Mouse (Mus musculus): ENCODE data around the gene Igf1. TPM values are rescaled to one million over a fixed set of nuclear protein-coding genes. Genes with fewer than 3 reads are reported as not detected.

The Igf1 gene
- polyA plus RNA-seq, 1 experiment, result 4.1 TPM

DNA sequence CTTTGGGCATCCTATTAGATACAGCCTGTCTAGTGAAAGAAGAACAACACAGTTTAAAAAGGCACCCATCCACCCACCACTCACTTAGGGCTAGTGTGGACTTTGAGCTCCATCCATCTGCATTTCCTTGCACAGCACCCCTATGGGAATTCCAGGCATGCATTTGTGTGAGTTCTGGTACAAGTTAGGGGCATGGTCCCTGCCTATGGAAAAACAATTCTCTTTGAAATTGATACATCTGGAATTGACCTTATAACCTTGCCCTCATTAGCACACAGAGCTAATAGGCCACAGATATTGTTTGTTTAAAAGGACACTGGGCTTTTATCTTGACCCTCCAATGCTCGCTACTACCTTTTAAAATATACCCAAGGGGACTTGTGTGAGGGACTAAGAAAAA, 11.6 kb downstream of the Igf1 start:
- TF ChIP-seq CTCF (IDR thresholded peaks at IDR 0.05; ENCODE audit: borderline replicate concordance, insufficient read depth, low read depth, low read length) (no peak), POLR2A (IDR thresholded peaks at IDR 0.05; ENCODE audit: borderline replicate concordance, insufficient read depth, low read length) (no peak)
- WGBS, result 76% methylated on average over 1 of the region's 1 CpGs
- no peaks in the 10 kb centered on the region for H3K4me1 ChIP-seq (ENCODE audit: control insufficient read depth, insufficient read depth, low read length)

DNA sequence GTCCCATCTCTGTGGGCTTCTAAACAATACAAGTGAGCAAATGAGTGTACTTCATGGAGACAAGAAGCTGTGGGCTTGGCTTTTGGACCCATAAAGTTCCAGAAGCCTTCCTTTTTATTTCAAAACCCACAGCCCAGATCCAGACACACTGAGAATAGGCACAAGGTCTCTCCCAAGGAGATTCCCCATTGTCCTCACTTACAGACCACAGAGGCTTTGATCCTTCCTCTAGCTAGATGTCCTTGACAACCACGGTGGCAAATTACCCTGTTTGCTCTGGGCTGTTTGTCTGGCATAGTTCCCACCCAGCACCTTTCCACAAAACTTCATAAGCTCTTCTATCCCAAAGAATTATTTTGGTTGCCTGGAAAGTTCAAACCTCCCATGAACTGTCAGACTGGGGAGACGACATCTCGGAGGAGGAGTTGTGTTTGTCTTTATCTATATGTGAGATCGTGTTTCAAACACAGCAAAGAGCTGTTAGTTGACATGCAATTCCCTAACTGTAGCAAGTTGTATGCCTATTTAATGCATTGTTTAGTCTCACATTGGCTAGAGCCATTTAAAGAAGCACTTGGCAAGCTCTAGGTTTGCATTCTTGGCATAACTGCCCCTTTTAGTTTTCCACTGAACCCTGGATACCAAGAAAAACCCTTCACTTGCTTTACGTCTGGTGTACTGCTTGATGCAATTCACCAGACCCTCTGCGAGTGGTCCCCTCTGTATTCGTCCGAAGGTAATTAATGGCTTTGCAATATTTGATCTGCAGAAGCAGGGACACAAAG, 14.0 kb downstream of the Igf1 start:
- Histone ChIP-seq H3K27me3 (ENCODE audit: control insufficient read depth, insufficient read depth, low read length) (no peaks in the 10 kb centered on the region), H3K4me1 (ENCODE audit: control insufficient read depth, insufficient read depth, low read length) (no peaks in the 10 kb centered on the region), H3K4me3 (replicated peaks; ENCODE audit: insufficient read depth, low read depth, low read length) (no peak overlapping the region), H3K27ac (ENCODE audit: insufficient read depth, low read length) (no peak overlapping the region)
- TF ChIP-seq CTCF (IDR thresholded peaks at IDR 0.05; ENCODE audit: borderline replicate concordance, insufficient read depth, low read depth, low read length) (no peak), POLR2A (IDR thresholded peaks at IDR 0.05; ENCODE audit: borderline replicate concordance, insufficient read depth, low read length) (no peak)
- WGBS, result 18% methylated on average over 8 of the region's 8 CpGs
- DNase-seq, result no peak

More for the DNA sequence above, 11.6 kb downstream of the Igf1 start:
- no peak overlapping the region for H3K27ac ChIP-seq (ENCODE audit: insufficient read depth, low read length)
- H3K4me3 ChIP-seq (replicated peaks; ENCODE audit: insufficient read depth, low read depth, low read length), result no peak overlapping the region
- no peaks in the 10 kb centered on the region for H3K27me3 ChIP-seq (ENCODE audit: control insufficient read depth, insufficient read depth, low read length)
- DNase-seq, result no peak

DNA sequence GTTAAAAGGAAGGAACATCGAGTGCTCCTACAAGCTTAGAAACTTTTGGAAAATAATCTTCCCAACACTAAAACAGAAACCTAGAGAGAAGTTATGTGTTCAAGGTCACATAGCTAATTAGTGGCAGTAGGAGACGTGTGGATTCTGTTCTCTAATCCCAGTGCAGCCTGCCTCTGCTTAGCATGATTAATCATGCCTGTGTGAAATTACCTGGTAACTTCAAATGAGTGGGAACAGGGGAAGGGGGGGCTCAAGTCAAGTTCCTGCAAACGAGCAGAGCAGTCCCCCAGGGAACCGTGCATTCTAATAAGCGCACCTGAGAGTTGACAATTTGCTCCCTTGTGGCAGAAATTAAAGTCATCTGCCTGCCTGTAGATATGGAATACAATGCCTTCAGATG, 14.8 kb downstream of the Igf1 start:
- Histone ChIP-seq H3K4me1 (ENCODE audit: control insufficient read depth, insufficient read depth, low read length) (no peaks in the 10 kb centered on the region), H3K4me3 (replicated peaks; ENCODE audit: insufficient read depth, low read depth, low read length) (no peak overlapping the region), H3K27me3 (ENCODE audit: control insufficient read depth, insufficient read depth, low read length) (no peaks in the 10 kb centered on the region), H3K27ac (ENCODE audit: insufficient read depth, low read length) (no peak overlapping the region)
- TF ChIP-seq CTCF (IDR thresholded peaks at IDR 0.05; ENCODE audit: borderline replicate concordance, insufficient read depth, low read depth, low read length) (no peak), POLR2A (IDR thresholded peaks at IDR 0.05; ENCODE audit: borderline replicate concordance, insufficient read depth, low read length) (no peak)
- WGBS, result 69% methylated on average over 5 of the region's 5 CpGs
- DNase-seq, result no peak

DNA sequence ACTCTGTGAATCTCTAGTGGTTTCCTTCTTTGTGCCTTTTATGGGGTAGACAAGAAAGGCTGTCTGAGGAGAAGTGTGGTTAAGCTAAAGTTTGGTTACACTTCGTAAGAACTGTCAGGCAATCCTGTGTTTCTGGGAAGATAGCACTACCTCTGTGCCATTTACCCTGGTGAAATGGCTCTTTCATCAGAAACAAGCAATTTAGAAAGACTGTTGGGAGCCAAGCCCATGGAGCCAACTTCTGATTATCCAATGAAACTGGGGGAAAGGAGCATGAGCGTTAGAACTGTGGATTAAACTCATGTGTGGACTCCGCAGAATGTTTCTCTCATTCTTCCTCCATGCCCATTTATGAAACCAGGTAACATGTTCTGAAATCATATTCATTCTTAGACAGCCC, 15.5 kb downstream of the Igf1 start:
- H3K27me3 ChIP-seq (ENCODE audit: control insufficient read depth, insufficient read depth, low read length), result no peaks in the 10 kb centered on the region
- no peak for TF ChIP-seq POLR2A (IDR thresholded peaks at IDR 0.05; ENCODE audit: borderline replicate concordance, insufficient read depth, low read length)
- TF ChIP-seq CTCF (IDR thresholded peaks at IDR 0.05; ENCODE audit: borderline replicate concordance, insufficient read depth, low read depth, low read length), result no peak
- no peaks in the 10 kb centered on the region for H3K4me1 ChIP-seq (ENCODE audit: control insufficient read depth, insufficient read depth, low read length)
- no peak for DNase-seq
- 95% methylated on average over 3 of the region's 3 CpGs for WGBS
- no peak overlapping the region for H3K4me3 ChIP-seq (replicated peaks; ENCODE audit: insufficient read depth, low read depth, low read length)
- no peak overlapping the region for H3K27ac ChIP-seq (ENCODE audit: insufficient read depth, low read length)

DNA sequence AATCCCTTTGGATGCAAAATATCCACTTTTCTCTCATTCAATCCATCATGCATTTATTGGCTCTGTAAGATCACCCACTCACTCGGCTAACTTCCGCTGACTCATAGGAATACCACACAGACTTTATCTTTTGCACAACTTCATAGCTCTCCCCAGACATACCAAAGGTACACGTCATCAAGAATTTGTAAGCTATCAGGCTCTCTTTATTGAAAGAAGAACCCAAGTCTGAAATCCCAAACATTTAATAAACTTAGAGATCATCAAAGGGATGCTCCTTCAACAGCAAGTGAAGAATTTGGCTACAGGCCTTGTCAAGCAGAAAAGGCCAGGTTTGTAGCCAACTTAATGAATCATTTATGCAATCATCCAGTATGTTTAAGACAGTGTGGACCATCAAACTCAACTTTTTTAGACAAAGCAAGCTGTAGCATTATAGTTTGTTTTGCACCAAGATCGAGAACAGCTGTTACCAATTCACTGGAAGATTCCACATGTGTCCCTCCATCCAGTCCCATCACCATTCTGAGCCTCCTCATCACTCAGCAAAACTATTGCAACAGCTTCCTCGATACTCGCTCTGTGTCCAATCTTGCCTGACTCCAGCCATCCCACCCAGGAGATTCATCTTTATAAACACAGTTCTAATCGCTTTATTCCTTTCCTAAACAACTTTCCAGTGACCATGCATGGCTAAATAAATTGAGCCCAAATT, 22.2 kb downstream of the Igf1 start:
- WGBS, result 93% methylated on average over 7 of the region's 7 CpGs

DNA sequence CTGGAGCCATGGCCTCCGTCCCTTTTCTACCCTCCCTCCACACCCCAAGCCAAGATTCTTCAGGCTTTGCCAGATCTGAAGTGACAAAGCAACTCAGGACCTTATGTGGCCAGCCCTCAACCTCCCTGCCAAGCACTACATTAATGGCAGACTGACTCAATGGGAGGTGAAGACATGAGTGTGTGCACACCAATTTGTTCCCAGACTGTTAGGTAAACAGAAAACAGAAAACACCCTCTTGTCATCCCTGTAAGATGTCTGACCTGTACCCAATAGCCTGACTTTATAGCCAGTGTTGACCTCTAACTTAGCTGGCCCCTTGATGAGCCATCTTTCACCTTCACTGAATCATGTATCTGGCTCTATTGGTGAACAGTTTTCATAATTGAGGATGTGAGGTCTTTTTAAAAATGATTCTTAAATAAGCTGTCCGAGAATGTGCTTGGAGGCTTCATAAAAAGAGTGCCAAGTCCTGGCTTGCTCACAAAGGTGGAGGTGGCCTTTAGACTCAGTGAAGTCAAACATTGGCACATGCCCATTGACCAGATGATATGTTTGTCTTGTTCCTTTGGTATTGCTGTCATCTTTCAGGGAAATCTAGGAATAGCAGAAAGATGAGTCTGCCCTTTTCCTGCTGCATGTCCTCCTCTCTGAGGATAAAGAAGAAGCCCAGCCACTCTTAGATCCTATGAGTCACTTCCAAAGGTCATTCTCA, 27.4 kb downstream of the Igf1 start:
- no peaks in the 10 kb centered on the region for H3K4me1 ChIP-seq (ENCODE audit: control insufficient read depth, insufficient read depth, low read length)
- no peak for TF ChIP-seq CTCF (IDR thresholded peaks at IDR 0.05; ENCODE audit: borderline replicate concordance, insufficient read depth, low read depth, low read length)
- no peak for TF ChIP-seq POLR2A (IDR thresholded peaks at IDR 0.05; ENCODE audit: borderline replicate concordance, insufficient read depth, low read length)
- H3K27me3 ChIP-seq (ENCODE audit: control insufficient read depth, insufficient read depth, low read length), result no peaks in the 10 kb centered on the region
- no peak overlapping the region for H3K4me3 ChIP-seq (replicated peaks; ENCODE audit: insufficient read depth, low read depth, low read length)
- no peak for DNase-seq
- no peak overlapping the region for H3K27ac ChIP-seq (ENCODE audit: insufficient read depth, low read length)
- WGBS, result 44% methylated on average over 2 of the region's 2 CpGs

More for the DNA sequence above, 22.2 kb downstream of the Igf1 start:
- Histone ChIP-seq H3K4me3 (replicated peaks; ENCODE audit: insufficient read depth, low read depth, low read length) (no peak overlapping the region), H3K27me3 (ENCODE audit: control insufficient read depth, insufficient read depth, low read length) (no peaks in the 10 kb centered on the region), H3K27ac (ENCODE audit: insufficient read depth, low read length) (no peak overlapping the region), H3K4me1 (ENCODE audit: control insufficient read depth, insufficient read depth, low read length) (no peaks in the 10 kb centered on the region)
- TF ChIP-seq CTCF (IDR thresholded peaks at IDR 0.05; ENCODE audit: borderline replicate concordance, insufficient read depth, low read depth, low read length) (no peak), POLR2A (IDR thresholded peaks at IDR 0.05; ENCODE audit: borderline replicate concordance, insufficient read depth, low read length) (no peak)
- no peak for DNase-seq

DNA sequence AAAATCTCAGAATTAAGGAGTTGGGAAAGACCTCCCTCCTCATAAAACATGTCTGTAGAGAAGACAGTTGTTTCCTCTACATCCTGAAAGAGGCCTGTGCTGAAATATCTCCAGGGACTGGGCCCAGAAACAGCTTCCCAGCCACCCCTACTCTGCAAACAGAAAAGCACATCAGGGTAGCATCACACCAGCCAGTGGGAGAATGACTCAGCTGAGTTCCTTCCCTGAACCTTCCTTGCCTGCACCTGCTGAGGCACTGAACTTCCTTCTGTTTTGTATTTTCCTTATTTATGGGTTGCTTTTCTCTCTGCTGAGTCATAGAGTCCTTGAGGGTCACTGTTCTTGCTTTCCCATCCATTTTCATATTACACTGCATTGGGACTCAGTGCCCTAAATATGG, 31.8 kb downstream of the Igf1 start:
- Histone ChIP-seq H3K27me3 (ENCODE audit: control insufficient read depth, insufficient read depth, low read length) (no peaks in the 10 kb centered on the region), H3K4me1 (ENCODE audit: control insufficient read depth, insufficient read depth, low read length) (no peaks in the 10 kb centered on the region), H3K27ac (ENCODE audit: insufficient read depth, low read length) (no peak overlapping the region), H3K4me3 (replicated peaks; ENCODE audit: insufficient read depth, low read depth, low read length) (no peak overlapping the region)
- DNase-seq, result no peak
- no peak for TF ChIP-seq CTCF (IDR thresholded peaks at IDR 0.05; ENCODE audit: borderline replicate concordance, insufficient read depth, low read depth, low read length)
- no peak for TF ChIP-seq POLR2A (IDR thresholded peaks at IDR 0.05; ENCODE audit: borderline replicate concordance, insufficient read depth, low read length)
